Mouse (Mus musculus) kidney, adult 2 months (tissue): ENCODE measurements around the gene Ror2.

Experiments
- CTCF ChIP-seq: fragments of 200-500 bp; conservative IDR thresholded peaks from 2 replicates; pipeline ENCODE4 v1.5.1; 2011; ENCODE audit warnings: low read depth, mild to moderate bottlenecking, control low read depth, low read length, moderate library complexity, mixed read lengths; ENCODE audit not compliant: insufficient read depth, insufficient read length
- POLR2A ChIP-seq: fragments of 200-500 bp; IDR thresholded peaks from one replicate; pipeline ENCODE4 v1.6.1; 2011; ENCODE audit warnings: low read depth, low read length, control low read depth

DNA sequence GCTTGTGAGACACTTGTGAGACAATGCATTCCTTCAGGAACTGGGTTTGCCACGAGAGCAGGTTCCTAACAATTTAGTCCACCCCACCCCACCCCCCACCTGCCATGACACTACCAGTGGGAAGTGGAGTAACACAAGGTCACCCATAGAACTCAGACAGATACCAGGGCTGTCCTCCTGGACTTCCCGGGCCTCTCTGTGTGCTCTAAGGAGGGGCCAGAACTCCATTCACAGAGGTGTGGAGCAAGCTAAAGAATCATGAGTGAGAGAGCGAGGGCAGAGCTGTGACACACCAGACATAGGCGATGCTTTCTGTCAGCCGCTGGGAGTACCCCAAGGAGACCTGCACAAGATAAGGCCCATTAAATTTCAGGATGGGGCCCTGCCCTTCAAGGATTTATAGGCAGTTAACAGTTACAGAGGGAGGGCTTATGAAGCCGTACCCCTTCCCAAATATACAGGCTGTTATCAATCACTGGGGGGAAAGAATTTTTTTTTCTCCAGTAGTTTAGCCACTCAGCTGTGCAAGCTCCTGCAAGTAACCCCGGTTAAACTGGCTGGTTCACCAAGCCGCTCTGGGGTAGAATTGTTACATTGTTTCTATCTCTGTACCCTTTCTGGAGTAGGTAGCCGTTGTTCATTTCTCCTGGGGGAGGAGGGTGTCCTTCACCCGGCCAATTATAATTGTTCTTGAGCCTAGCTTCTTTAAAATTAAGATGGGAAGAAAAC lies 109.1 kb downstream of the Ror2 start:
- TF ChIP-seq CTCF (no peak), POLR2A (no peak)
